Mouse (Mus musculus) left cerebral cortex, postnatal 14 days (tissue): ENCODE measurements around the gene Dapk3. TPM values are rescaled to one million over a fixed set of nuclear protein-coding genes. Genes with fewer than 3 reads are reported as not detected.
"Not testable (repeated sequence)": the region's sequence is repeated elsewhere in the genome, so short reads cannot be mapped to it uniquely, and the experiment has no call there.

ENCODE experiments used
- DNase-seq, 2 experiments: peaks; one replicate each; pipeline ENCODE4 v3.0.0; 2021 to 2022; ENCODE audit warnings: low spot score in 2 of 2, mixed read lengths in 1 of 2
- intact Hi-C: fragments of 180-260 bp; cut with DNase I; formaldehyde crosslinking; loops from one replicate; pipeline ENCODE4 v1.15.1; 2025
- total RNA-seq, 2 experiments: library from RNA; stranded (reverse); gene quantifications; 2 replicates each; pipeline ENCODE4 v1.2.3; 2021

The Dapk3 gene
- total RNA-seq, 2 experiments from 2014 or later, result 72.2 to 73.3 TPM

GRCm38 (mm10) chr10:81143845-81144437, 38.9 kb upstream of the Dapk3 start:
- intact Hi-C loops, result no loop called here
- DNase-seq, result no peak

GRCm38 (mm10) chr10:81144667-81145066, 38.1 kb upstream of the Dapk3 start:
- no peak for DNase-seq
- intact Hi-C loops, result no loop called here

- no peak for DNase-seq
- intact Hi-C loops, result no loop called here
Measured at GRCm38 (mm10) chr10:81145307-81145706, 37.5 kb upstream of the Dapk3 start.

- no peak for DNase-seq
- intact Hi-C loops, result no loop called here
Measured at GRCm38 (mm10) chr10:81145778-81146177, 37.0 kb upstream of the Dapk3 start.

GRCm38 (mm10) chr10:81146296-81146695, 36.5 kb upstream of the Dapk3 start:
- DNase-seq, result no peak
- intact Hi-C loops, result no loop called here

- intact Hi-C loops, result no loop called here
Measured at GRCm38 (mm10) chr10:81151261-81151660, 31.5 kb upstream of the Dapk3 start.

GRCm38 (mm10) chr10:81152609-81153008, 30.2 kb upstream of the Dapk3 start:
- no peak for DNase-seq
- intact Hi-C loops, result no loop called here

More at GRCm38 (mm10) chr10:81151261-81151660, 31.5 kb upstream of the Dapk3 start:
- no peak for DNase-seq

- intact Hi-C loops, result no loop called here
- no peak for DNase-seq
Measured at GRCm38 (mm10) chr10:81154313-81154712, 28.5 kb upstream of the Dapk3 start.

GRCm38 (mm10) chr10:81154736-81155135, 28.1 kb upstream of the Dapk3 start:
- intact Hi-C loops, result no loop called here
- no peak for DNase-seq

- intact Hi-C loops, result no loop called here
- no peak for DNase-seq
Measured at GRCm38 (mm10) chr10:81161602-81162317, 21.0 kb upstream of the Dapk3 start.

- intact Hi-C loops, result no loop called here
- no peak for DNase-seq
Measured at GRCm38 (mm10) chr10:81162318-81162652, 20.5 kb upstream of the Dapk3 start.

GRCm38 (mm10) chr10:81165118-81165517, 17.7 kb upstream of the Dapk3 start:
- intact Hi-C loops, result no loop called here
- DNase-seq, result no peak

- intact Hi-C loops, result no loop called here
- DNase-seq, result peak; percentile 100
Measured at GRCm38 (mm10) chr10:81167200-81168086, 15.4 kb upstream of the Dapk3 start, which contains the start of gene Pias4. Gene Pias4, minus strand, starts transcription at chr10:81167923.

GRCm38 (mm10) chr10:81168087-81168431, 14.7 kb upstream of the Dapk3 start:
- no peak for DNase-seq
- intact Hi-C loops, result no loop called here

- intact Hi-C loops, result no loop called here
- DNase-seq, result peak; percentile 79 to 87
Measured at GRCm38 (mm10) chr10:81168521-81169244, 14.1 kb upstream of the Dapk3 start.

- peak in 1 of 2 experiments; percentile 67 for DNase-seq
- intact Hi-C loops, result not testable (repeated sequence)
Measured at GRCm38 (mm10) chr10:81169411-81169900, 13.3 kb upstream of the Dapk3 start.

- intact Hi-C loops, result no loop called here
- peak; percentile 82 to 89 for DNase-seq
Measured at GRCm38 (mm10) chr10:81173132-81173531, 9.7 kb upstream of the Dapk3 start.

GRCm38 (mm10) chr10:81174617-81175344, 8.0 kb upstream of the Dapk3 start:
- DNase-seq, result peak; percentile 90 to 94
- intact Hi-C loops, result no loop called here

- DNase-seq, intact Hi-C loops: not testable (repeated sequence)
Measured at GRCm38 (mm10) chr10:81175345-81175701, 7.5 kb upstream of the Dapk3 start.
